Mouse (Mus musculus) limb, embryonic 12.5 days (tissue): ENCODE results near the gene Pkd1l1. TPM values are rescaled to one million over a fixed set of nuclear protein-coding genes. Genes with fewer than 3 reads are reported as not detected.

Source experiments
- ATAC-seq: fragments of 200-750 bp; cut with Nextera tagmentation; 2 replicates; pipeline ENCODE4 v1.8.0; 2017; ENCODE audit warnings: low read depth, moderate TSS enrichment; ENCODE audit not compliant: insufficient number of reproducible peaks, insufficient read depth, low FRiP score, low TSS enrichment
- H3K27ac ChIP-seq: fragments of 300-500 bp; sonication (generic); 2 replicates; pipeline ENCODE4 v1.5.1; 2016; ENCODE audit warnings: mild to moderate bottlenecking, moderate library complexity
- H3K27me3 ChIP-seq: fragments of 300-500 bp; sonication (generic); 2 replicates; pipeline ENCODE4 v1.6.1; 2016; ENCODE audit warnings: mild to moderate bottlenecking, moderate library complexity
- H3K36me3 ChIP-seq: fragments of 300-500 bp; sonication (generic); 2 replicates; pipeline ENCODE4 v1.6.1; 2016; ENCODE audit warnings: mild to moderate bottlenecking, moderate library complexity
- H3K4me1 ChIP-seq: fragments of 300-500 bp; sonication (generic); replicated peaks from 2 replicates; pipeline ENCODE4 v1.6.1; 2016
- H3K4me2 ChIP-seq: fragments of 300-500 bp; sonication (generic); 2 replicates; pipeline ENCODE4 v1.6.1; 2016; ENCODE audit warnings: mild to moderate bottlenecking, moderate library complexity
- H3K4me3 ChIP-seq: fragments of 300-500 bp; sonication (generic); replicated peaks from 2 replicates; pipeline ENCODE4 v1.5.1; 2016; ENCODE audit warnings: mild to moderate bottlenecking
- H3K9ac ChIP-seq: fragments of 300-500 bp; sonication (generic); replicated peaks from 2 replicates; pipeline ENCODE4 v1.6.1; 2016; ENCODE audit warnings: mild to moderate bottlenecking, moderate library complexity
- H3K9me3 ChIP-seq: fragments of 300-500 bp; sonication (generic); 2 replicates; pipeline ENCODE4 v1.6.1; 2016; ENCODE audit warnings: mild to moderate bottlenecking, moderate library complexity
- WGBS: fragments of 180-500 bp; shearing (Covaris S2); methylation state at CpG from one replicate; pipeline ENCODE4 v1.1.7; 2016; 5-methylcytosine and 5-hydroxymethylcytosine counted together
- polyA plus RNA-seq: library from polyadenylated mRNA; unstranded; fragments of >200 nt; fragmentation: Nextera tagmentation; extraction: Ambion mirVana; gene quantifications from 2 replicates; pipeline ENCODE4 v1.2.1, GENCODE M21; 2016

The Pkd1l1 gene
- polyA plus RNA-seq, 1 experiment from 2014 or later = 0.04 TPM

DNA sequence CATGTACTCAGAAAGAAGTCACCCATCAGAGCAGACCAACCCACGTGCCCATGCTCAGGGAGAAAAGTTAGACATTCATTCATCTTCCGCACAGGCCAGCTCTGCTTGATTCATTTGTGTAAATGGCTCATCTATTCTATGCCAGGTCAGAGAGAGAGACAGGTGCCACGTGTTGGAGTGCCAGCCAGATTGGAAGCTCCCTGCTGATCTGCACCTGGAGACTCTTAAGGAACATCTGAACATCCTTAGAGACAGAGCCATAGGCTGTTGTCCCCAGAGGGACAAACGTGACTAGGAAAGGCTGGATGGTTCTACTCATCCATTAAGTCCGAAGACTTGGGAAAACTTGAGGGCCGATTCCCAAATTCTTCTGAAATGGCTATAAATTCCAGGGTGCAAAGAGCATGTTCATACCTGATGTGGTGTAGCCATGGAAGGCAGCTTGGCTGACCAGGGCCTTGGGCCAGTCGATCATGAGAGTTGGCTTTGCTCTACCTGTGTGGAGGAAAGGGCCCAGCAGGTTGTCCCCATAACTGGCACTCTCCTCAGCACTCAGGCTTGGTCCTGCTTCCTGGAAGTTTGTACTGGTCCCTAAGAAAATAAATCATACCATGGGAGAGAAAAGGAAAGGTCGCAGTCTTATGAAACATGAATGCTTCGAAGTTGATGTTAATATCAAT lies 36.5 kb downstream of the Pkd1l1 start:
- Histone ChIP-seq H3K4me1 (no peaks in the 10 kb centered on the region), H3K4me3 (no peak overlapping the region), H3K9ac (no peak overlapping the region), H3K36me3 (no peaks in the 10 kb centered on the region), H3K9me3 (no peaks in the 10 kb centered on the region), H3K4me2 (no peak overlapping the region), H3K27ac (no peak overlapping the region), H3K27me3 (no peaks in the 10 kb centered on the region)
- WGBS = 86% methylated on average over 9 of the region's 9 CpGs
- no peak for ATAC-seq

DNA sequence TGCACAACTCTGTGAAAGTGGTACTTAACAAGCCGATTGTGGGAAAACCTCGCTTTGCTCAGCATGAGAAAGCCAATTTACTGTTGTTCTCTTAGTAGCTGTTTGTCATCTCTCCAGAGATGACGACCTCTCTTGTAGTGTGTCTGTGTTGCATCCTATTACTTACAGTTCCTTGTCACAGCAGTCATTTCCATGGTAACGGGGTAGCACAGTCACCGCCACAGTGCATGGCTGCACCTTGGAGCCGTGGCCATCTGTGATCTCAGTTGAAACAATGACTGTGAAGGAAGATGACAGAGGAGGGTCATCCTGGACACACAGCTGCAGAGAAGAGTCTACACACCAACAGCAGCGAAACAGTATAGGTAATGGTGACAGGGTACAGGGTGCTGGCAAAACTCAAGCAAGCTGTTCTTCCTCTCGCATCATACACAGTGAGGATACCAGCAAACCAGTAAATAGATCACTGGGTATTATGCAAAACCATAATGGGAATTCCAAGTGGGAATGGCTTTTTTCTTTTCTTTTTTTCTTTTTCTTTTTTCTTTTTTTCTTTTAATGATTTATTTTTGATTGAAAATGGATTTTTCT lies 56.9 kb downstream of the Pkd1l1 start:
- H3K27me3 ChIP-seq = no peaks in the 10 kb centered on the region
- no peak overlapping the region for H3K9ac ChIP-seq
- WGBS = 80% methylated on average over 8 of the region's 8 CpGs
- no peaks in the 10 kb centered on the region for H3K4me1 ChIP-seq
- no peak overlapping the region for H3K27ac ChIP-seq
- H3K36me3 ChIP-seq = no peaks in the 10 kb centered on the region
- no peaks in the 10 kb centered on the region for H3K9me3 ChIP-seq
- no peak overlapping the region for H3K4me3 ChIP-seq
- ATAC-seq = no peak
- no peak overlapping the region for H3K4me2 ChIP-seq

DNA sequence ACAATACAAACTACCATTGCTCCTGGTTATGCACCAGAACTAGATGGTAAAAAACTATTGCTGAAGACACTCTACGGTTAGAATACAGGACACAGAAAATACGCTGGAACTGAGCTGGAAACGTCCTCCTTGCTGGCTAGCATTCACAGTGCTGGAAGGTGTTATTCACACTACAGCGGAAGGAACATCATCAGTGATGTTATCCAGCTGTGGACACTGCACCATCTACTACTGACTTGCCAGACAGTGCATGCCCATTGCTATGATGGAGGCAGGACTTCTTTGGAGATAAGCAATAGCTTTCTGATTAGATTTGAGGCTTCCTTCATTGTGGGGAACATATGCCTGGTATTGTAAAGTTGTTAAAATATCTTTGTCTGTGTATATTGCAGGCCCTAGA lies 90.3 kb downstream of the Pkd1l1 start:
- Histone ChIP-seq H3K4me2 (no peak overlapping the region), H3K27me3 (no peaks in the 10 kb centered on the region), H3K4me1 (no peaks in the 10 kb centered on the region), H3K27ac (no peak overlapping the region), H3K36me3 (no peaks in the 10 kb centered on the region), H3K9me3 (no peaks in the 10 kb centered on the region), H3K9ac (no peak overlapping the region), H3K4me3 (no peak overlapping the region)
- 88% methylated on average over 4 of the region's 4 CpGs for WGBS
- ATAC-seq = no peak

DNA sequence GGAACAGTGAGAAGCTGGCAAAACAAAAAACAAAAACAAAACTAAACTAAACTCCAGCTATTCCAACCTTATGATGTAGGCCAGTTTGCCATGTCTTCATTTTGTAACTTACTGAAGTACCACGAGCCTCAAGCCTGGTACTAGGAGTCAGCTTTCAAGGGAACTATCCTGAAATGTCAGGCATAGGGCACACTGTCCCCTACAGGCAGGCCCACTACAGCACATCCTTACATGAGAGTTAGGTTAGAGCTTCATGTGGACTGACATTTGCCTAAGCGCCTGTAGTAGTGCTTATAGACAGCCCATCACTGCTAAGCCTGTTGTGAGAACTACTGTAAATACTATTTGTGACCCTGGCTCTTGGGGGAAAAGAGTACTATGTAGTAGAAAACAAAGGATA lies 91.5 kb downstream of the Pkd1l1 start:
- Histone ChIP-seq H3K27ac (no peak overlapping the region), H3K4me1 (no peaks in the 10 kb centered on the region), H3K4me3 (no peak overlapping the region), H3K36me3 (no peaks in the 10 kb centered on the region), H3K4me2 (no peak overlapping the region), H3K27me3 (no peaks in the 10 kb centered on the region), H3K9me3 (no peaks in the 10 kb centered on the region), H3K9ac (no peak overlapping the region)
- WGBS = 62% methylated on average over 2 of the region's 2 CpGs
- ATAC-seq = no peak

DNA sequence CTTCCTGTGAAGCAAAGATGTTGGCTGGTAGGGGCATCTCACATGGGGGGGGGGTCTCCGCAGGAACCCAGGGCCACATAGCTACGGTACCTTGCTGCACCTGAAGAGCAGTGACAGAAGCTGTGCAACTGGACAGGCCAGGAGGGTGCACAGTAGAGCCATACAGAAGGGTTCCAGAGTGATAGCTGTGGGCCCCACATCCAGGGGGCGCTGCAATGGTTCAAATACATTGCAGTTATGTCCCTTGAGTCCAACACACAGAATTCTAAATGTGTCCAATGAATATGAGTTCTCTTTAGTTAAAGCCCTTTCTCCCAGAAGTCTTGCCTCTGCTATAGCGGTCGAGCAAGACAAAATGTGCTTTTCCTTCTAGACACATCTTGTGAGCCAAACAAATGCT lies 103.0 kb downstream of the Pkd1l1 start:
- H3K27ac ChIP-seq = no peak overlapping the region
- no peaks in the 10 kb centered on the region for H3K4me1 ChIP-seq
- no peak overlapping the region for H3K4me3 ChIP-seq
- no peak overlapping the region for H3K9ac ChIP-seq
- no peaks in the 10 kb centered on the region for H3K36me3 ChIP-seq
- H3K9me3 ChIP-seq = no peaks in the 10 kb centered on the region
- 91% methylated on average over 5 of the region's 5 CpGs for WGBS
- ATAC-seq = no peak
- H3K4me2 ChIP-seq = no peak overlapping the region
- no peaks in the 10 kb centered on the region for H3K27me3 ChIP-seq

DNA sequence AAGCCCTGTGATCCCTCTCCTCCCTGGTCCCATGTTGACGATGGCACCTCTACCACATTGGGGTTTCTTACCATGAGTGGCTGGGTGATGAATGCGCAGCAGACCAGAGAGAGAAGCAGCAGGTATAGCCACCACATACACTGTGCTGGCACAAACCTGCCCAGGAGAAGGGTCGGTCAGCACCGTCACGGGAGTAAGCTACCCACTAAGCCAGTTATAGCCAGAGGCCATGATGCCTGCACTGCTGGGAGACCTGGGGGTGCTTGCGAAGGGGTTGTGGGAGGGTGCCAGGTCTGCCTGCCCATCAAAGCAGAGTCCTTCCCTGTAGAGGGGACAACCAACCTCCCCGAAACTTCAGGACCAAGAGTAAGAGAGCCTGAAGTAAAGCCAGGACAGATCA lies 107.0 kb downstream of the Pkd1l1 start:
- no peak overlapping the region for H3K27ac ChIP-seq
- H3K4me3 ChIP-seq = no peak overlapping the region
- no peaks in the 10 kb centered on the region for H3K9me3 ChIP-seq
- H3K36me3 ChIP-seq = no peaks in the 10 kb centered on the region
- no peak overlapping the region for H3K9ac ChIP-seq
- 94% methylated on average over 7 of the region's 7 CpGs for WGBS
- H3K27me3 ChIP-seq = no peaks in the 10 kb centered on the region
- no peak for ATAC-seq
- H3K4me1 ChIP-seq = no peaks in the 10 kb centered on the region
- H3K4me2 ChIP-seq = no peak overlapping the region

DNA sequence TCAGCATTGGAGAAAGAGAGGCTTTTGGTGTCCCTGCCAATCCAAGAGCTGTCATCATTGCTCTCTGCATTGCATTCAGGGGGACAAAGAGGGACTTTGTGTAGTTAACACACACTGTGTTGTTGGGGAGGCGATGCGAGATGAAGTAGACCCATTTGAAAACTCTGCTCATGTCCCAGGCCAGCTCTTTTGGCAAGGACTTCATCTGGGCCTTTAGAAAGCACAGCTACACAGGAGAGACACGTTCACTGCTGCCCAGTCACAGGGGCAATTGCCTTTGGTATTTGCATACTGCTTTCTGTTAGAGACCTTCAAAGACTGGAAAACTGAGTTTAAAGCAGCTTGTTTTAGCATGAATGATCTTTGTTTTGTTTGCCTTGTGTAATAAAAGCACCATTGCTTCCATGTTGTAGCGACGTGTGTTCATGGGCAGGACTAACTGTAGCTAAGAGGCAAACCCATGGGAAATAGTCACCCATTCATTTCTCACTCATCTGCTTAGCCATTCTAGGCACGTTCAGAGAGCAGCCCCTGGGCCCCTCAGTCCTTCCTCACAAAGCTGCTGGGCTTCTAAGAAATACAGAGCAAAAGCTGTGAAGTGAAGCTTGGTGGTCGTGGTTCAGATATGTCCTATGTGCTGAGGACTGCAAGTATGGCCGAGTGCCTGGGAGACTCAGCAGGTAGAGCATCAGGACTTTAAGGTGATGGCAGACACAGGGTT lies 109.0 kb downstream of the Pkd1l1 start:
- 74% methylated on average over 8 of the region's 8 CpGs for WGBS
- no peaks in the 10 kb centered on the region for H3K9me3 ChIP-seq

DNA sequence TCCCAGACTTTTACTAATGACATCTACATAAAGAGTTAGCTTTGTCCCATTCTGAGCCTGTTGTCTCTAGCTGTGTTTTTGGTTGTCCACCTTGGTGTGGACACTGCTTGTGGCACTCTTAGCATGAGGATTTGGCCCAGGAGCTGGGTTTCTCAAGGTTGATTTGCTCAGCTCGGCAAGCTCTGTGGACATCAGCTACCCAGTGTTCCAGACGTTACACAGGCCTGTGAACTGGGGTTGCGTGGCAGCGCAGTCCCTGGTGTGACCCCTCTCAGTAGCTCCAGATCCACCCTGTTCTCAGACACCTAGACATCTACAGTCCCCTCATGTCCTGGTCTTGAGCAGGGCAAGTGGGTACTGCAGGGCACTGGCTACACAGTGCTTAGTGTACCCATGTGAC lies 110.6 kb downstream of the Pkd1l1 start:
- 88% methylated on average over 4 of the region's 4 CpGs for WGBS
- H3K9me3 ChIP-seq = no peaks in the 10 kb centered on the region
- ATAC-seq = no peak

More for the DNA sequence above, 109.0 kb downstream of the Pkd1l1 start:
- Histone ChIP-seq H3K4me1 (peaks cover 5% of the 10 kb centered on the region; the same call in 1 of the 2 replicates), H3K36me3 (no peaks in the 10 kb centered on the region), H3K27ac (no peak overlapping the region), H3K4me3 (no peak overlapping the region), H3K4me2 (no peak overlapping the region), H3K27me3 (no peaks in the 10 kb centered on the region), H3K9ac (no peak overlapping the region)
- ATAC-seq = no peak

DNA sequence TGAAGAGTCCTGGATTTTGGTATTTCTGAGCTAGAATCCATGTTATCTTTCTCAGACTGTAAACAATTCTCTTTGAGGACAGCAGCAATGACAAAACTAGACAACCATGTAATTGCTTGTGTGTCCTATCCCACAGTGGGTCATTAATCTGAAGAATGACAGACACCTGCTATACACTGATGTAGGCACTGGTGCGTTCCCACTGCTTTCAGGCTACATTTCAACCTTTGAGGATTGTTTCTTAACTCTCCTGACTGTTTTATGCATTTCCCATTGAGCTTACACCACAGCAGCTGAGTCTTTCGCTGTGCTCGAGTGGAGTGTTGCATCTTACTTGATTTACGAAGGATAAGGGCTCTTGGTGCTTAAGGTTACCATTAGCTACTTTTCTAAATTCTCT lies 111.1 kb downstream of the Pkd1l1 start:
- no peak overlapping the region for H3K9ac ChIP-seq
- no peak overlapping the region for H3K4me3 ChIP-seq
- H3K4me2 ChIP-seq = no peak overlapping the region
- no peaks in the 10 kb centered on the region for H3K27me3 ChIP-seq
- H3K4me1 ChIP-seq = peaks cover 8% of the 10 kb centered on the region; the same call in 1 of the 2 replicates
- H3K36me3 ChIP-seq = no peaks in the 10 kb centered on the region
- 75% methylated on average over 4 of the region's 4 CpGs for WGBS
- no peaks in the 10 kb centered on the region for H3K9me3 ChIP-seq
- H3K27ac ChIP-seq = no peak overlapping the region
- no peak for ATAC-seq

More for the DNA sequence above, 110.6 kb downstream of the Pkd1l1 start:
- H3K36me3 ChIP-seq = no peaks in the 10 kb centered on the region
- H3K27me3 ChIP-seq = no peaks in the 10 kb centered on the region
- no peak overlapping the region for H3K27ac ChIP-seq
- no peak overlapping the region for H3K4me2 ChIP-seq
- H3K9ac ChIP-seq = no peak overlapping the region
- H3K4me3 ChIP-seq = no peak overlapping the region
- peaks cover 8% of the 10 kb centered on the region; the same call in 1 of the 2 replicates for H3K4me1 ChIP-seq

DNA sequence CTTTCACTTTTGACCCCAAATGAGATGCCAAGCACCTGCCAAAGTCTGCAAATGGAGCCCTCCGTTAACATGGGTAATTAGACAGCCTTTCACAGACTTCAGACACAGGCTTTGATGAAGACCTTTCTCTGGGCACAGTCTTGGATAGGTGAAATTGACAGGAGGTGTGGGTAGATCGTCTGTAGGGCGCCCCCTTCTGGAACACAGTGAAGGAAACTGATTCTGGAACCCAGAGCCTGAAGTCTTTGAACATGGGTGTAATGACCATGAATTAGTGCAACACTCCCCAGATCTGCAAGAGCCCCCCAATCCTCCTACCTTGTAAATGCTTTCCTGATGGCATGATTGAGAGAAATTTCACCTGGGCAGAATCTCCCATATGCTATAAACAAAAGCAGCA lies 112.2 kb downstream of the Pkd1l1 start:
- H3K4me1 ChIP-seq = peaks cover 8% of the 10 kb centered on the region; the same call in 1 of the 2 replicates
- H3K36me3 ChIP-seq = no peaks in the 10 kb centered on the region
- no peak overlapping the region for H3K4me3 ChIP-seq
- H3K9me3 ChIP-seq = no peaks in the 10 kb centered on the region
- H3K9ac ChIP-seq = no peak overlapping the region
- no peaks in the 10 kb centered on the region for H3K27me3 ChIP-seq
- ATAC-seq = no peak
- no peak overlapping the region for H3K4me2 ChIP-seq
- no peak overlapping the region for H3K27ac ChIP-seq
- WGBS = 23% methylated on average over 3 of the region's 3 CpGs

DNA sequence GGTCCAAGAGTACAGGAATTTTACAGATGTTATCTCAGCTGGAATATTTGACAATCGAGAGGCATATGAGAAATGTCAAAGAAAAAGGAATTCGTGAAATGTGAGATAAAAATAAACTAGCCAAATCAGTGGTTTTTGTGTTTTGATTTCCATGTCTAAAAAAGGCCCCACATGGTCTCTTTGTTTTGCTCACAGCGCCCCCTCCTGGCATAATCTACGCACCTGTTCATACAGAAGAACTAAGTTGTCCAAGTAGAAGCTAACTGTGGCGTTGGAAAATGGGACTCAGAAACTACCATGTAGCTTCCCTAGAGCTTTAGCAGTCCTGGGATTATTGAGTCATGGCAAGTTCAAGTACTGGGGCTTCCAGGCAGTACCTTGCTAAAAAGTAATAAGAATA lies 113.2 kb downstream of the Pkd1l1 start:
- no peaks in the 10 kb centered on the region for H3K27me3 ChIP-seq
- no peak overlapping the region for H3K9ac ChIP-seq
- H3K9me3 ChIP-seq = no peaks in the 10 kb centered on the region
- 25% methylated on average over 5 of the region's 5 CpGs for WGBS
- peaks cover 8% of the 10 kb centered on the region; the same call in 1 of the 2 replicates for H3K4me1 ChIP-seq
- no peak overlapping the region for H3K27ac ChIP-seq
- H3K36me3 ChIP-seq = no peaks in the 10 kb centered on the region
- no peak overlapping the region for H3K4me2 ChIP-seq
- H3K4me3 ChIP-seq = no peak overlapping the region
- no peak for ATAC-seq
